Mouse (Mus musculus): ENCODE data around the gene Slit2. TPM values are rescaled to one million over a fixed set of nuclear protein-coding genes. Genes with fewer than 3 reads are reported as not detected.

The Slit2 gene
- polyA plus RNA-seq, 1 experiment, result 4.9 TPM

- TF ChIP-seq MAX (IDR thresholded peaks at IDR 0.05), result no peak
- no peak for TF ChIP-seq USF1 (IDR thresholded peaks at IDR 0.05; ENCODE audit: low read depth)
- no peak for TF ChIP-seq CTCF (IDR thresholded peaks at IDR 0.05; ENCODE audit: control insufficient read depth, insufficient read depth, insufficient read length)
- TF ChIP-seq MYOD1 (IDR thresholded peaks at IDR 0.05; ENCODE audit: control insufficient read depth, insufficient read length, low read depth), result no peak
- TF ChIP-seq CEBPB (IDR thresholded peaks at IDR 0.05; ENCODE audit: low read depth), result no peak
- no peak for TF ChIP-seq MYOG (IDR thresholded peaks at IDR 0.05; ENCODE audit: control insufficient read depth, extremely low read depth, insufficient read length)
- TF ChIP-seq FOSL1 (IDR thresholded peaks at IDR 0.05; ENCODE audit: insufficient read depth, low read length, poor library complexity, severe bottlenecking), result no peak
- Histone ChIP-seq H3K79me3 (ENCODE audit: low read depth) (no peaks in the 10 kb centered on the region), H3K27me3 (ENCODE audit: control insufficient read depth, insufficient read depth, insufficient read length) (no peaks in the 10 kb centered on the region)
Measured at GRCm38 (mm10) chr5:48023441-48023840, 40.5 kb downstream of the Slit2 start.

GRCm38 (mm10) chr5:48034875-48035274 is 51.9 kb downstream of the Slit2 start:
- H3K36me3 ChIP-seq (ENCODE audit: control insufficient read depth, insufficient read depth), result no peaks in the 10 kb centered on the region
- no peak overlapping the region for H3ac ChIP-seq (ENCODE audit: control insufficient read depth, insufficient read length, low read depth)
- TF ChIP-seq CTCF (IDR thresholded peaks at IDR 0.05; ENCODE audit: control insufficient read depth, insufficient read depth, insufficient read length), result no peak
- no peak for TF ChIP-seq USF1 (IDR thresholded peaks at IDR 0.05; ENCODE audit: low read depth)
- no peak for TF ChIP-seq FOSL1 (IDR thresholded peaks at IDR 0.05; ENCODE audit: insufficient read depth, low read length, poor library complexity, severe bottlenecking)
- no peak for TF ChIP-seq MYOG (IDR thresholded peaks at IDR 0.05; ENCODE audit: control insufficient read depth, extremely low read depth, insufficient read length)
- H3K4me3 ChIP-seq (ENCODE audit: insufficient read depth, poor library complexity, severe bottlenecking), result no peak overlapping the region
- H3K79me2 ChIP-seq (ENCODE audit: control insufficient read depth, insufficient read depth), result no peaks in the 10 kb centered on the region
- H3K27me3 ChIP-seq (ENCODE audit: control insufficient read depth, insufficient read depth, insufficient read length), result no peaks in the 10 kb centered on the region
- H3K79me3 ChIP-seq (ENCODE audit: low read depth), result no peaks in the 10 kb centered on the region

More at GRCm38 (mm10) chr5:48023441-48023840, 40.5 kb downstream of the Slit2 start:
- H3ac ChIP-seq (ENCODE audit: control insufficient read depth, insufficient read length, low read depth), result no peak overlapping the region
- no peaks in the 10 kb centered on the region for H3K79me2 ChIP-seq (ENCODE audit: control insufficient read depth, insufficient read depth)
- no peaks in the 10 kb centered on the region for H3K36me3 ChIP-seq (ENCODE audit: control insufficient read depth, insufficient read depth)
- H3K4me3 ChIP-seq (ENCODE audit: insufficient read depth, poor library complexity, severe bottlenecking), result no peak overlapping the region

GRCm38 (mm10) chr5:48038033-48038432 is 55.1 kb downstream of the Slit2 start:
- no peaks in the 10 kb centered on the region for H3K79me3 ChIP-seq (ENCODE audit: low read depth)
- no peaks in the 10 kb centered on the region for H3K79me2 ChIP-seq (ENCODE audit: control insufficient read depth, insufficient read depth)
- H3K36me3 ChIP-seq (ENCODE audit: control insufficient read depth, insufficient read depth), result no peaks in the 10 kb centered on the region
- no peak overlapping the region for H3K4me3 ChIP-seq (ENCODE audit: insufficient read depth, poor library complexity, severe bottlenecking)
- no peak overlapping the region for H3ac ChIP-seq (ENCODE audit: control insufficient read depth, insufficient read length, low read depth)
- no peaks in the 10 kb centered on the region for H3K27me3 ChIP-seq (ENCODE audit: control insufficient read depth, insufficient read depth, insufficient read length)
- TF ChIP-seq CTCF (IDR thresholded peaks at IDR 0.05; ENCODE audit: control insufficient read depth, insufficient read depth, insufficient read length) (peak; percentile 22), MAX (IDR thresholded peaks at IDR 0.05) (no peak), CEBPB (IDR thresholded peaks at IDR 0.05; ENCODE audit: low read depth) (no peak), MYOD1 (IDR thresholded peaks at IDR 0.05; ENCODE audit: control insufficient read depth, insufficient read length, low read depth) (no peak)

GRCm38 (mm10) chr5:48048986-48049751 is 66.2 kb downstream of the Slit2 start:
- Histone ChIP-seq H3K79me2 (ENCODE audit: control insufficient read depth, insufficient read depth) (no peaks in the 10 kb centered on the region), H3K36me3 (ENCODE audit: control insufficient read depth, insufficient read depth) (no peaks in the 10 kb centered on the region), H3ac (ENCODE audit: control insufficient read depth, insufficient read length, low read depth) (no peak overlapping the region), H3K79me3 (ENCODE audit: low read depth) (no peaks in the 10 kb centered on the region), H3K4me3 (ENCODE audit: insufficient read depth, poor library complexity, severe bottlenecking) (no peak overlapping the region), H3K27me3 (ENCODE audit: control insufficient read depth, insufficient read depth, insufficient read length) (no peaks in the 10 kb centered on the region)
- TF ChIP-seq CEBPB (IDR thresholded peaks at IDR 0.05; ENCODE audit: low read depth), result no peak
- no peak for TF ChIP-seq MAX (IDR thresholded peaks at IDR 0.05)
- no peak for TF ChIP-seq FOSL1 (IDR thresholded peaks at IDR 0.05; ENCODE audit: insufficient read depth, low read length, poor library complexity, severe bottlenecking)
- no peak for TF ChIP-seq MYOG (IDR thresholded peaks at IDR 0.05; ENCODE audit: control insufficient read depth, extremely low read depth, insufficient read length)
- no peak for TF ChIP-seq CTCF (IDR thresholded peaks at IDR 0.05; ENCODE audit: control insufficient read depth, insufficient read depth, insufficient read length)
- TF ChIP-seq MYOD1 (IDR thresholded peaks at IDR 0.05; ENCODE audit: control insufficient read depth, insufficient read length, low read depth), result no peak

- Histone ChIP-seq H3K36me3 (ENCODE audit: control insufficient read depth, insufficient read depth) (no peaks in the 10 kb centered on the region), H3K79me2 (ENCODE audit: control insufficient read depth, insufficient read depth) (no peaks in the 10 kb centered on the region), H3K4me3 (ENCODE audit: insufficient read depth, poor library complexity, severe bottlenecking) (no peak overlapping the region), H3K27me3 (ENCODE audit: control insufficient read depth, insufficient read depth, insufficient read length) (no peaks in the 10 kb centered on the region), H3ac (ENCODE audit: control insufficient read depth, insufficient read length, low read depth) (no peak overlapping the region), H3K79me3 (ENCODE audit: low read depth) (no peaks in the 10 kb centered on the region)
- TF ChIP-seq CTCF (IDR thresholded peaks at IDR 0.05; ENCODE audit: control insufficient read depth, insufficient read depth, insufficient read length) (no peak), CEBPB (IDR thresholded peaks at IDR 0.05; ENCODE audit: low read depth) (no peak), MYOD1 (IDR thresholded peaks at IDR 0.05; ENCODE audit: control insufficient read depth, insufficient read length, low read depth) (no peak), MAX (IDR thresholded peaks at IDR 0.05) (no peak), FOSL1 (IDR thresholded peaks at IDR 0.05; ENCODE audit: insufficient read depth, low read length, poor library complexity, severe bottlenecking) (no peak), USF1 (IDR thresholded peaks at IDR 0.05; ENCODE audit: low read depth) (no peak), MYOG (IDR thresholded peaks at IDR 0.05; ENCODE audit: control insufficient read depth, extremely low read depth, insufficient read length) (no peak)
Measured at GRCm38 (mm10) chr5:48050637-48051314, 67.8 kb downstream of the Slit2 start.

All from C2C12 (cell line).